Mouse (Mus musculus) cortical plate, adult 2 months (tissue): ENCODE measurements around the gene Ccdc185.

ENCODE experiments used
- CTCF ChIP-seq: fragments of 200-500 bp; IDR thresholded peaks from 2 replicates; pipeline ENCODE4 v1.5.1; 2011; ENCODE audit warnings: mild to moderate bottlenecking, control low read depth, low read length; ENCODE audit not compliant: insufficient read depth; ENCODE audit errors: extremely low read depth
- POLR2A ChIP-seq: fragments of 200-500 bp; IDR thresholded peaks from 2 replicates; pipeline ENCODE4 v1.6.1; 2011; ENCODE audit warnings: mild to moderate bottlenecking, low read length, control low read depth; ENCODE audit not compliant: insufficient read depth; ENCODE audit errors: extremely low read depth

DNA sequence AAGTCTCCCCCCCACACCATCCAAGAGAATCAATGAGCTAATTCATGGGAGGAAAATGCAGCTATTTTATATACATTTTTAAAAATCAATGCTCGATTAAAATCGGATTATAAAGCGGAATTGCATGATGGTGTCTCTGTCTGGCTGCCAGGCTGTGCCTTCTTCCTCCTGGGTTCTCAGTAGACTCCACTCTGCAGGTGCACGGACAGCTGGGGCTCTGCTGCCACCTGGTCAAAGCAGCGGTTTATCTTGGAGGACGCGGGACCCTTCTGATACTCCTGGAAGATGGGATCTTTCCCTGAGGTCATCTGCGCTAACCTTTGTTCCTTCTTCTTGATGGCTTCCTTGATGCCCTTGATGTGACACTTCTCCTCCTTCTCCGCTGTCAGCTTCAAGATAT, 1.9 kb downstream of the Ccdc185 start:
- TF ChIP-seq CTCF (no peak), POLR2A (no peak)
